Mouse (Mus musculus) inflammation-experienced regulatory T-cells, adult 16 weeks (primary cell): ENCODE results near the gene Olfr1432. TPM values are rescaled to one million over a fixed set of nuclear protein-coding genes. Genes with fewer than 3 reads are reported as not detected.

Experiments used
- polyA plus RNA-seq: library from polyadenylated mRNA; unstranded; fragments of 100-300 nt; shearing (Covaris generic); gene quantifications from one replicate; pipeline ENCODE4 v1.2.1, GENCODE M21; 2017

Gene Olfr1432
- not detected for polyA plus RNA-seq

DNA sequence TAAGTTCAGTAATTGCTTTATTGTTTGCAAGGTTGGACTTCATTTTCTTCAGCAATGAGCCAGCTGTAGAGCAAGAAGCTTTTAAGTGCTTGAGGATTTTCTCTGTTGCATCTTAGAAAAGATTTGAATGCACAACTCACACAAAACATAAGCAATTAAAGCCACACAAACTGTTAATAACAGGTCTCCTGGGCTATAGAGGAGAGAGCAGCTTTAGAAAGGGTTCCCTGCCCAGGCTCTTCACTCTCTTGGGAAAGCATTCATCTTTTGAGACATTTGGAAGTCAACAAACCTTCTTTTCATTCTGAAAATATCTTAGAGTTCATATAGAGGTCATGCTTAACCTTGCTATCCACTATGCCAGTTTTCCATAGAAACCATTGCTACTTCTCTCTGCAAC is at the start of gene Olfr1432:
Gene Olfr1432, minus strand, starts transcription at position 101 of the 400 bp plus-strand sequence.

DNA sequence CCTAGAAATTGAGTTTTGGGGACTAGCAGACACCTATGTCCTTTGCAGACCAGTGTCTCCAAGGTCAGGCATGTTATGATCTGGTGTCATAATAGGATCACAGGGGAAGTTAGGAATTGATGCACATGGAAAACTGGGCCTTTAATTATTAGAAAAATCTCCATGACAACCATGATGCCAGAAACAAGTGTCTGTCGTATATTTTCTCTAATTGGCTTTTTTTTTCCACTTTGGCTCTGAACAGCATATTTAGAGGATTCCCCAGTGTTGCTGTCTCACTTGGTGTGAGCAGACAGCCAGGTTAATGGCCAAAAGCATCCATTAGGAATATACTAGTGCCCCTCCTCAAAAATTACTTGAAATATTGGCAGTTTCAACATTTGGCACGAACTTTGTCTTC is 47.2 kb upstream of the Olfr1432 start, which contains the start of gene Olfr1434:
Gene Olfr1434, plus strand, starts transcription at position 301 of the 400 bp plus-strand sequence.

DNA sequence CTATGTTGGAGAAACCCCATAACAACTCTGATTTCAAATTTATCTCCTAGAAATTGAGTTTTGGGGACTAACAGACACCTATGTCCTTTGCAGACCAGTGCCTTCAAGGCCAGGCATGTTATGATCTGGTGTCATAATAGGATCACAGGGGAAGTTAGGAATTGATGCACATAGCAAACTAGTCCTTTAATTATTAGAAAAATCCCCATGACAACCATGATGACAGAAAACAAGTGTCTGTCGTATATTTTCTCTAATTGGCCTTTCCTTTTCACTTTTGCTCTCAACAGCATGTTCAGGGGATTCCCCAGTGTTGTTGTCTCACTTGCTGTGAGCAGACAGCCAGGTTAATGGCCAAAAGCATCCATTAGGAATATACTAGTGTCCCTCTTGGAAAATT is 28.3 kb upstream of the Olfr1432 start, which contains the start of gene Olfr235:
Gene Olfr235, plus strand, starts transcription at position 301 of the 400 bp plus-strand sequence.

DNA sequence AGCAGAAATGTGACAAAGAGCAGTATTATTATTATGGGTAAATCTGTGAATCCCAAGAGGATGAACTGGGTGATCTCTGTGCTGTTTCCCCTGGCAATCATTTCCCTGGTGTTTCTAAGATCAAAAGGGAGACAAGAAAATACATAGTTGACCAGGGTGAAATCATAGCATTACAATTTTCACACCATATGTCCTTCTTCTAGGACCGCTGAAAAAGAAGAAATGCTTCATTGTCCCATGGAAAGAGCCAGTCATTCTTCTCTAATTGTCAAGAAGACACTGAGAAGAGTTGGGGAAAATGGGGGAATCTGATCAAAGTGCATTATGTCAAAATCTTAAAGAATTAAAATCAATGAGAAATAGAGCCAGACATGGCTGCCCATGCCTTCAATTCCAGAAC is 9.2 kb upstream of the Olfr1432 start, which contains the start of gene Olfr262:
Gene Olfr262, minus strand, starts transcription at position 101 of the 400 bp plus-strand sequence.

DNA sequence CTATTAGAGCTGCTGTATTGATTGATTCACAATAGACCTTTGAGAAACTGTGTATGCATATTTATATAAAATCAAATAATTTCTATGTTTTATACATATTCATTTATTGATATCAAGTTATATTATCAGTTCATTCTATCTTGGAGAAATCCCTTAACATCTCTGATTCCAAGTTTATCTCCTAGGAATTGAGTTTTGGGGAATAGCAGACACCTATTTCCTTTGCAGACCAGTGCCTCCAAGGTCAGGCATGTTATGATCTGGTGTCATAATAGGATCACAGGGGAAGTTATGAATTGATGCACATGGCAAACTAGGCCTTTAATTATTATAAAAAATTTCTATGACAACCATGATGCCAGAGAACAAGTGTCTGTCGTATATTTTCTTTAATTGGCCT is 32.1 kb downstream of the Olfr1432 start, which contains the start of gene Olfr1431:
Gene Olfr1431, plus strand, starts transcription at position 301 of the 400 bp plus-strand sequence.

Other genes with a start within 250 kb of the Olfr1432 start
- not detected for gene Olfr1423, start 191.3 kb downstream of the Olfr1432 start, polyA plus RNA-seq
- not detected for gene Olfr1424, start 169.9 kb downstream of the Olfr1432 start, polyA plus RNA-seq
- gene Olfr1425, start 154.9 kb downstream of the Olfr1432 start, polyA plus RNA-seq = not detected
- not detected for gene Olfr1426, start 140.6 kb downstream of the Olfr1432 start, polyA plus RNA-seq
- gene Olfr1427, start 129.3 kb downstream of the Olfr1432 start, polyA plus RNA-seq = not detected
- not detected for gene Olfr1428, start 116.7 kb downstream of the Olfr1432 start, polyA plus RNA-seq
- gene Olfr76, start 109.4 kb downstream of the Olfr1432 start, polyA plus RNA-seq = not detected
- gene Olfr1555-ps1, start 62.5 kb downstream of the Olfr1432 start, polyA plus RNA-seq = 0.10 TPM
- gene Olfr1431, start 32.0 kb downstream of the Olfr1432 start, polyA plus RNA-seq = not detected
- gene Olfr262, start 9.1 kb upstream of the Olfr1432 start, polyA plus RNA-seq = not detected
- gene Olfr235, start 28.4 kb upstream of the Olfr1432 start, polyA plus RNA-seq = not detected
- gene Olfr1434, start 47.3 kb upstream of the Olfr1432 start, polyA plus RNA-seq = not detected
- not detected for gene Olfr1436, start 66.5 kb upstream of the Olfr1432 start, polyA plus RNA-seq
- not detected for gene Olfr1437, start 92.5 kb upstream of the Olfr1432 start, polyA plus RNA-seq
- gene Olfr1438-ps1, start 103.3 kb upstream of the Olfr1432 start, polyA plus RNA-seq = not detected
- gene Olfr1440, start 154.7 kb upstream of the Olfr1432 start, polyA plus RNA-seq = not detected
- gene Olfr1441, start 184.8 kb upstream of the Olfr1432 start, polyA plus RNA-seq = not detected
- not detected for gene Pfpl, start 195.3 kb upstream of the Olfr1432 start, polyA plus RNA-seq
- 0.96 TPM for gene Mpeg1, start 228.2 kb upstream of the Olfr1432 start, polyA plus RNA-seq